Mouse (Mus musculus) right cerebral cortex, postnatal 4 days (tissue): ENCODE results near the gene Jph3.

Source experiments
- DNase-seq: peaks from one replicate; pipeline ENCODE4 v3.0.0-alpha.2; 2022

The Jph3 gene

GRCm38 (mm10) chr8:121730646-121731045, 1.2 kb downstream of the Jph3 start:
- DNase-seq: no peak

- DNase-seq: no peak
These were observed 1.6 kb downstream of the Jph3 start for GRCm38 (mm10) chr8:121731060-121731459.

GRCm38 (mm10) chr8:121731471-121732333, 2.3 kb downstream of the Jph3 start:
- DNase-seq: peak; percentile 55

- no peak for DNase-seq
These were observed 2.9 kb downstream of the Jph3 start for GRCm38 (mm10) chr8:121732334-121732665.

GRCm38 (mm10) chr8:121734262-121734661, 4.8 kb downstream of the Jph3 start:
- DNase-seq: no peak

GRCm38 (mm10) chr8:121736236-121736635, 6.8 kb downstream of the Jph3 start:
- DNase-seq: no peak

GRCm38 (mm10) chr8:121740721-121741120, 11.3 kb downstream of the Jph3 start:
- no peak for DNase-seq

- no peak for DNase-seq
These were observed 20.1 kb downstream of the Jph3 start for GRCm38 (mm10) chr8:121749501-121749900.

- DNase-seq: no peak
These were observed 21.1 kb downstream of the Jph3 start for GRCm38 (mm10) chr8:121750512-121750911.

GRCm38 (mm10) chr8:121751407-121751806, 22.0 kb downstream of the Jph3 start:
- peak; percentile 90 for DNase-seq

GRCm38 (mm10) chr8:121758470-121758869, 29.0 kb downstream of the Jph3 start:
- DNase-seq: no peak

- no peak for DNase-seq
These were observed 31.1 kb downstream of the Jph3 start for GRCm38 (mm10) chr8:121760484-121760883.

- DNase-seq: no peak
These were observed 32.1 kb downstream of the Jph3 start for GRCm38 (mm10) chr8:121761480-121761879.

GRCm38 (mm10) chr8:121762999-121763699, 33.7 kb downstream of the Jph3 start:
- DNase-seq: no peak

- no peak for DNase-seq
These were observed 34.2 kb downstream of the Jph3 start for GRCm38 (mm10) chr8:121763700-121764013.

- DNase-seq: no peak
These were observed 36.2 kb downstream of the Jph3 start for GRCm38 (mm10) chr8:121765594-121766138.

- DNase-seq: no peak
These were observed 39.7 kb downstream of the Jph3 start for GRCm38 (mm10) chr8:121769095-121769494.

- no peak for DNase-seq
These were observed 40.2 kb downstream of the Jph3 start for GRCm38 (mm10) chr8:121769621-121770020.

GRCm38 (mm10) chr8:121770845-121771752, 41.7 kb downstream of the Jph3 start:
- DNase-seq: peak; percentile 40

- no peak for DNase-seq
These were observed 44.5 kb downstream of the Jph3 start for GRCm38 (mm10) chr8:121773876-121774275.

GRCm38 (mm10) chr8:121782493-121782892, 53.1 kb downstream of the Jph3 start:
- DNase-seq: no peak

- DNase-seq: no peak
These were observed 57.1 kb downstream of the Jph3 start for GRCm38 (mm10) chr8:121786542-121786941.

GRCm38 (mm10) chr8:121788786-121789185, 59.4 kb downstream of the Jph3 start:
- no peak for DNase-seq
